Mouse (Mus musculus) CH12.LX (cell line): ENCODE data around the gene Asxl1.

Experiments
- JUND ChIP-seq: conservative IDR thresholded peaks from 2 replicates; pipeline ENCODE4 v1.6.1; 2011; ENCODE audit warnings: low read depth, low read length, improper control_type of control experiment
- TBP ChIP-seq: conservative IDR thresholded peaks from 2 replicates; pipeline ENCODE4 v1.6.1; 2011; ENCODE audit warnings: low read depth, low read length, improper control_type of control experiment
- USF1 ChIP-seq: IDR thresholded peaks from 2 replicates; pipeline ENCODE4 v1.6.1; 2014; ENCODE audit warnings: low read depth, mild to moderate bottlenecking, inconsistent platforms, low read length, improper control_type of control experiment

- TF ChIP-seq TBP (no peak), USF1 (no peak), JUND (no peak)
Observed at GRCm38 (mm10) chr2:153408971-153409370, 63.3 kb downstream of the Asxl1 start.
